Mouse (Mus musculus) frontal cortex, postnatal 10 days (tissue): ENCODE results near the gene Themis2.
"Not testable (repeated sequence)": the region's sequence is repeated elsewhere in the genome, so short reads cannot be mapped to it uniquely, and the experiment has no call there.

ENCODE experiments used
- DNase-seq, 2 experiments: peaks; one replicate each; pipeline ENCODE4 v3.0.0; 2022; ENCODE audit warnings: low spot score in 2 of 2, mixed read lengths in 1 of 2

The Themis2 gene

GRCm38 (mm10) chr4:132799845-132800244, 3.7 kb upstream of the Themis2 start:
- DNase-seq = no peak

- not testable (repeated sequence) for DNase-seq
These were observed 2.5 kb upstream of the Themis2 start for GRCm38 (mm10) chr4:132798666-132799065.

- DNase-seq = no peak
These were observed 1.8 kb upstream of the Themis2 start for GRCm38 (mm10) chr4:132798028-132798427.

GRCm38 (mm10) chr4:132797461-132797860, 1.3 kb upstream of the Themis2 start:
- no peak for DNase-seq

- DNase-seq = no peak
These were observed 1.0 kb downstream of the Themis2 start for GRCm38 (mm10) chr4:132795171-132795570.

GRCm38 (mm10) chr4:132794760-132795159, 1.4 kb downstream of the Themis2 start:
- DNase-seq = no peak

GRCm38 (mm10) chr4:132794028-132794427, 2.2 kb downstream of the Themis2 start:
- no peak for DNase-seq

- not testable (repeated sequence) for DNase-seq
These were observed 2.7 kb downstream of the Themis2 start for GRCm38 (mm10) chr4:132793322-132794004.

GRCm38 (mm10) chr4:132789731-132790130, 6.5 kb downstream of the Themis2 start:
- DNase-seq = no peak

- no peak for DNase-seq
These were observed 11.0 kb downstream of the Themis2 start for GRCm38 (mm10) chr4:132785228-132785627.

- DNase-seq = no peak
These were observed 12.5 kb downstream of the Themis2 start for GRCm38 (mm10) chr4:132783732-132784131.

- DNase-seq = no peak
These were observed 15.9 kb downstream of the Themis2 start for GRCm38 (mm10) chr4:132780288-132780687.

GRCm38 (mm10) chr4:132778562-132779201, 17.5 kb downstream of the Themis2 start:
- DNase-seq = no peak

- DNase-seq = peak; percentile 37 to 72
These were observed 19.4 kb downstream of the Themis2 start for GRCm38 (mm10) chr4:132776764-132777163.

GRCm38 (mm10) chr4:132774905-132775304, 21.3 kb downstream of the Themis2 start:
- no peak for DNase-seq

GRCm38 (mm10) chr4:132771776-132772175, 24.4 kb downstream of the Themis2 start:
- DNase-seq = no peak

- DNase-seq = peak; percentile 97 to 98
These were observed 28.0 kb downstream of the Themis2 start, which contains the start of gene Rpa2 for GRCm38 (mm10) chr4:132767914-132768876. TSS of gene Rpa2 (plus strand) at chr4:132768332.

- DNase-seq = not testable (repeated sequence)
These were observed 33.1 kb downstream of the Themis2 start for GRCm38 (mm10) chr4:132763125-132763524.

- no peak for DNase-seq
These were observed 33.6 kb downstream of the Themis2 start for GRCm38 (mm10) chr4:132762602-132763001.

- DNase-seq = no peak
These were observed 35.9 kb downstream of the Themis2 start for GRCm38 (mm10) chr4:132760296-132760695.

- no peak for DNase-seq
These were observed 38.4 kb downstream of the Themis2 start for GRCm38 (mm10) chr4:132757633-132758351.
